Mouse (Mus musculus) bone marrow, adult 2 months (tissue): ENCODE results near the gene Acss3. TPM values are rescaled to one million over a fixed set of nuclear protein-coding genes. Genes with fewer than 3 reads are reported as not detected.

Source experiments
- H3K27ac ChIP-seq: fragments of 200-500 bp; 2 replicates; pipeline ENCODE4 v1.5.1; 2012; ENCODE audit warnings: low read depth, mild to moderate bottlenecking, control low read depth, inconsistent platforms, low read length; ENCODE audit not compliant: control insufficient read depth, poor library complexity, insufficient read depth
- H3K4me1 ChIP-seq: fragments of 200-500 bp; 2 replicates; pipeline ENCODE4 v1.6.1; 2011; ENCODE audit warnings: low read length; ENCODE audit not compliant: control insufficient read depth, insufficient read depth
- H3K4me3 ChIP-seq: fragments of 200-500 bp; replicated peaks from 2 replicates; pipeline ENCODE3; 2011; ENCODE audit warnings: mild to moderate bottlenecking, low read depth, low read length, control low read depth; ENCODE audit not compliant: control insufficient read depth
- CTCF ChIP-seq: fragments of 200-500 bp; IDR thresholded peaks from 2 replicates; pipeline ENCODE4 v1.5.1; 2011; ENCODE audit warnings: low read length, control low read depth; ENCODE audit not compliant: control insufficient read depth, insufficient read depth
- POLR2A ChIP-seq: fragments of 200-500 bp; IDR thresholded peaks from 2 replicates; pipeline ENCODE4 v1.6.1; 2011; ENCODE audit warnings: low read depth, mild to moderate bottlenecking, control low read depth, low read length, borderline replicate concordance; ENCODE audit not compliant: control insufficient read depth
- whole genome bisulfite sequencing: fragments of 180-500 bp; shearing (Covaris S2); methylation state at CpG from one replicate; pipeline ENCODE4 v1.1.7; 2018; 5-methylcytosine and 5-hydroxymethylcytosine counted together
- polyA plus RNA-seq: library from polyadenylated mRNA; stranded (reverse); fragments of >200 nt; gene quantifications from 2 replicates; pipeline ENCODE4 v1.2.4, GENCODE M21; 2011; ENCODE audit warnings: low replicate concordance; ENCODE audit not compliant: missing spikeins, insufficient read depth, insufficient read length

Gene Acss3
- polyA plus RNA-seq, 1 experiment: 1.9 TPM

GRCm38 (mm10) chr10:107040378-107040777, 83.1 kb downstream of the Acss3 start:
- Histone ChIP-seq H3K27ac (no peak overlapping the region), H3K4me3 (no peak overlapping the region), H3K4me1 (no peaks in the 10 kb centered on the region)
- no peak for TF ChIP-seq CTCF
- TF ChIP-seq POLR2A: no peak
- 59% methylated on average over 6 of the region's 6 CpGs for WGBS

GRCm38 (mm10) chr10:107039211-107039610, 84.3 kb downstream of the Acss3 start:
- no peak overlapping the region for H3K4me3 ChIP-seq
- H3K4me1 ChIP-seq: no peaks in the 10 kb centered on the region
- TF ChIP-seq POLR2A: no peak
- WGBS: 70% methylated on average over 4 of the region's 4 CpGs
- no peak overlapping the region for H3K27ac ChIP-seq

GRCm38 (mm10) chr10:107024254-107024653, 99.2 kb downstream of the Acss3 start:
- WGBS: 87% methylated on average over 4 of the region's 4 CpGs

GRCm38 (mm10) chr10:107021118-107021517, 102.3 kb downstream of the Acss3 start:
- Histone ChIP-seq H3K4me3 (no peak overlapping the region), H3K4me1 (no peaks in the 10 kb centered on the region), H3K27ac (no peak overlapping the region)
- TF ChIP-seq CTCF (no peak), POLR2A (no peak)
- WGBS: 82% methylated on average over 5 of the region's 5 CpGs

More at GRCm38 (mm10) chr10:107024254-107024653, 99.2 kb downstream of the Acss3 start:
- Histone ChIP-seq H3K4me1 (no peaks in the 10 kb centered on the region), H3K27ac (no peak overlapping the region), H3K4me3 (no peak overlapping the region)
- no peak for TF ChIP-seq POLR2A
- TF ChIP-seq CTCF: no peak

- WGBS: 68% methylated on average over 2 of the region's 2 CpGs
- TF ChIP-seq POLR2A (no peak), CTCF (no peak)
- Histone ChIP-seq H3K4me3 (no peak overlapping the region), H3K4me1 (no peaks in the 10 kb centered on the region), H3K27ac (no peak overlapping the region)
Observed at GRCm38 (mm10) chr10:107011142-107011541, 112.3 kb downstream of the Acss3 start.

GRCm38 (mm10) chr10:106998052-106998625, 125.3 kb downstream of the Acss3 start:
- no peak overlapping the region for H3K27ac ChIP-seq
- H3K4me1 ChIP-seq: no peaks in the 10 kb centered on the region
- no peak overlapping the region for H3K4me3 ChIP-seq
- TF ChIP-seq POLR2A (no peak), CTCF (no peak)
- WGBS: 80% methylated on average over 2 of the region's 2 CpGs

GRCm38 (mm10) chr10:106989478-106989877, 134.0 kb downstream of the Acss3 start:
- Histone ChIP-seq H3K27ac (no peak overlapping the region), H3K4me3 (no peak overlapping the region), H3K4me1 (no peaks in the 10 kb centered on the region)
- no peak for TF ChIP-seq POLR2A
- WGBS: 71% methylated on average over 4 of the region's 4 CpGs

GRCm38 (mm10) chr10:106975193-106976141, 148.0 kb downstream of the Acss3 start:
- no peak for TF ChIP-seq CTCF
- no peak for TF ChIP-seq POLR2A
- H3K4me1 ChIP-seq: no peaks in the 10 kb centered on the region
- H3K4me3 ChIP-seq: no peak overlapping the region
- 73% methylated on average over 13 of the region's 13 CpGs for WGBS
- no peak overlapping the region for H3K27ac ChIP-seq
